13 mouse cellular contexts compared by ENCODE assay signal in genomic region chr5:16894161-16894560, GRCm38 (mm10).
A peak's percentile ranks its signal among the peaks of the same experiment; 100 is the strongest.
DNase-seq lines count a peak whose midpoint lies in the region; ATAC-seq and TF ChIP-seq lines count a peak whose summit lies in the region.
"Had no signal": no experiment of that assay in that cellular context is flagged by ENCODE, and none has a peak within 500 bp of the region (broad histone marks: within the 10 kb centered on the region; RNA-seq: fewer than 3 reads in every experiment).

No protein-coding gene starts in this region.

- no peaks in the 10 kb centered on the region for H3K27me3 ChIP-seq in kidney, postnatal 0 days (ENCODE audit: insufficient read depth, low read length)
- H3K27me3 ChIP-seq in kidney, adult 2 months (replicated peaks; ENCODE audit: control insufficient read depth, insufficient read depth, low read length) = no peaks in the 10 kb centered on the region
- H3K27me3 ChIP-seq in midbrain, embryonic 14.5 days (ENCODE audit: control insufficient read depth, insufficient read depth, low read length) = no peaks in the 10 kb centered on the region
- H3K27me3 ChIP-seq in midbrain, embryonic 16.5 days (ENCODE audit: control insufficient read depth, insufficient read depth, low read depth, low read length) = no peaks in the 10 kb centered on the region
- no peaks in the 10 kb centered on the region for H3K27me3 ChIP-seq in stomach, postnatal 0 days (ENCODE audit: control insufficient read depth, insufficient read depth, low read length)
- H3K27me3 ChIP-seq in forebrain, embryonic 10.5 days (ENCODE audit: poor library complexity, severe bottlenecking) = no peaks in the 10 kb centered on the region
- H3K27me3 ChIP-seq: liver, embryonic 13.5 days; neural tube, embryonic 12.5 days; stomach, embryonic 15.5 days had no signal

- ATAC-seq in kidney, postnatal 0 days (replicated peaks; ENCODE audit: low FRiP score, low read depth) = no peak
- no peak for ATAC-seq in midbrain, embryonic 14.5 days (ENCODE audit: low FRiP score, low TSS enrichment)
- ATAC-seq in midbrain, embryonic 16.5 days = no peak
- ATAC-seq in stomach, postnatal 0 days (ENCODE audit: low FRiP score, low TSS enrichment) = no peak

- peak; percentile 45 for TF ChIP-seq CTCF in kidney, postnatal 0 days (IDR thresholded peaks at IDR 0.05; ENCODE audit: low read depth)
- no peak for TF ChIP-seq CTCF in kidney, adult 2 months (conservative IDR thresholded peaks at IDR 0.05; ENCODE audit: insufficient read depth, insufficient read length, low read depth, low read length)
- peak; percentile 48 for TF ChIP-seq CTCF in stomach, postnatal 0 days (IDR thresholded peaks at IDR 0.05; ENCODE audit: low read depth)

- no peak overlapping the region for H3K4me2 ChIP-seq in kidney, postnatal 0 days (ENCODE audit: low read length)
- no peak overlapping the region for H3K4me2 ChIP-seq in midbrain, embryonic 14.5 days (ENCODE audit: low read length)
- H3K4me2 ChIP-seq in midbrain, embryonic 16.5 days (ENCODE audit: low read length) = no peak overlapping the region
- no peak overlapping the region for H3K4me2 ChIP-seq in stomach, postnatal 0 days (replicated peaks; ENCODE audit: low read depth)
- H3K4me2 ChIP-seq: liver, embryonic 13.5 days; neural tube, embryonic 12.5 days; stomach, embryonic 15.5 days had no signal

- no peak for TF ChIP-seq EP300 in stomach, postnatal 0 days (optimal IDR thresholded peaks at IDR 0.05)

- no peak overlapping the region for H3K9ac ChIP-seq in kidney, postnatal 0 days (ENCODE audit: low read depth, low read length)
- no peak overlapping the region for H3K9ac ChIP-seq in midbrain, embryonic 14.5 days (replicated peaks; ENCODE audit: low read length)
- no peak overlapping the region for H3K9ac ChIP-seq in midbrain, embryonic 16.5 days (ENCODE audit: low read depth, low read length)
- no peak overlapping the region for H3K9ac ChIP-seq in stomach, postnatal 0 days (ENCODE audit: low read length)
- H3K9ac ChIP-seq: liver, embryonic 13.5 days; neural tube, embryonic 12.5 days; stomach, embryonic 15.5 days had no signal

- H3K4me1 ChIP-seq in kidney, postnatal 0 days (replicated peaks; ENCODE audit: insufficient read depth, low read length) = no peaks in the 10 kb centered on the region
- H3K4me1 ChIP-seq in kidney, adult 2 months (ENCODE audit: control insufficient read depth, insufficient read depth, low read length) = no peaks in the 10 kb centered on the region
- H3K4me1 ChIP-seq in midbrain, embryonic 14.5 days (ENCODE audit: control insufficient read depth, insufficient read depth, low read length) = no peaks in the 10 kb centered on the region
- H3K4me1 ChIP-seq in midbrain, embryonic 16.5 days (ENCODE audit: control insufficient read depth, insufficient read depth, low read length) = no peaks in the 10 kb centered on the region
- no peaks in the 10 kb centered on the region for H3K4me1 ChIP-seq in stomach, postnatal 0 days (replicated peaks; ENCODE audit: control insufficient read depth, insufficient read depth)
- H3K4me1 ChIP-seq in forebrain, embryonic 10.5 days = no peaks in the 10 kb centered on the region
- H3K4me1 ChIP-seq: liver, embryonic 13.5 days; neural tube, embryonic 12.5 days; stomach, embryonic 15.5 days had no signal

- TF ChIP-seq POLR2A in kidney, adult 2 months (IDR thresholded peaks at IDR 0.05; ENCODE audit: low read depth, low read length) = no peak

- DNase-seq in cerebellum, postnatal 10 days = peak; percentile 7 to 13
- DNase-seq in cerebellum, adult 11 months = no peak
- peak; percentile 16 for DNase-seq in kidney, postnatal 0 days (ENCODE audit: low spot score)
- no peak for DNase-seq in kidney, adult 2 months
- DNase-seq in midbrain, embryonic 14.5 days = peak; percentile 62
- DNase-seq in stomach, postnatal 0 days (ENCODE audit: low spot score) = no peak
- DNase-seq in forebrain, embryonic 10.5 days (ENCODE audit: extremely low spot score, low spot score) = no peak
- DNase-seq: B cell, adult 2 months; cerebellum, adult 9-10 months; liver, embryonic 13.5 days had no signal

- H3K27ac ChIP-seq in kidney, postnatal 0 days = no peak overlapping the region
- no peak overlapping the region for H3K27ac ChIP-seq in kidney, adult 2 months (ENCODE audit: insufficient read depth, low read depth, low read length)
- no peak overlapping the region for H3K27ac ChIP-seq in midbrain, embryonic 14.5 days (replicated peaks; ENCODE audit: low read depth, low read length)
- no peak overlapping the region for H3K27ac ChIP-seq in midbrain, embryonic 16.5 days (ENCODE audit: low read length)
- H3K27ac ChIP-seq in stomach, postnatal 0 days (replicated peaks) = no peak overlapping the region
- no peak overlapping the region for H3K27ac ChIP-seq in forebrain, embryonic 10.5 days
- H3K27ac ChIP-seq: liver, embryonic 13.5 days; neural tube, embryonic 12.5 days; stomach, embryonic 15.5 days had no signal

- WGBS in kidney, postnatal 0 days = 15% methylated on average over 1 of the region's 1 CpGs
- 7% methylated on average over 1 of the region's 1 CpGs for WGBS in kidney, adult 2 months
- 22% methylated on average over 1 of the region's 1 CpGs for WGBS in midbrain, embryonic 14.5 days
- 11% methylated on average over 1 of the region's 1 CpGs for WGBS in midbrain, embryonic 16.5 days
- WGBS in stomach, postnatal 0 days = 11% methylated on average over 1 of the region's 1 CpGs
- WGBS in forebrain, embryonic 10.5 days = 15% methylated on average over 1 of the region's 1 CpGs

- no peaks in the 10 kb centered on the region for H3K36me3 ChIP-seq in kidney, postnatal 0 days (ENCODE audit: insufficient read depth, low read length)
- no peaks in the 10 kb centered on the region for H3K36me3 ChIP-seq in kidney, adult 2 months (ENCODE audit: control insufficient read depth, insufficient read depth, low read length)
- no peaks in the 10 kb centered on the region for H3K36me3 ChIP-seq in midbrain, embryonic 14.5 days (ENCODE audit: control insufficient read depth, insufficient read depth, low read length)
- H3K36me3 ChIP-seq in midbrain, embryonic 16.5 days (ENCODE audit: control insufficient read depth, insufficient read depth, low read length) = no peaks in the 10 kb centered on the region
- no peaks in the 10 kb centered on the region for H3K36me3 ChIP-seq in stomach, postnatal 0 days (ENCODE audit: control insufficient read depth, insufficient read depth, low read length)
- no peaks in the 10 kb centered on the region for H3K36me3 ChIP-seq in forebrain, embryonic 10.5 days (replicated peaks)
- H3K36me3 ChIP-seq: liver, embryonic 13.5 days; neural tube, embryonic 12.5 days; stomach, embryonic 15.5 days had no signal

- no peaks in the 10 kb centered on the region for H3K9me3 ChIP-seq in kidney, postnatal 0 days (replicated peaks; ENCODE audit: low read length)
- no peaks in the 10 kb centered on the region for H3K9me3 ChIP-seq in midbrain, embryonic 14.5 days (ENCODE audit: control insufficient read depth, low read length)
- H3K9me3 ChIP-seq in midbrain, embryonic 16.5 days (replicated peaks; ENCODE audit: control insufficient read depth, low read length, poor library complexity, severe bottlenecking) = no peaks in the 10 kb centered on the region
- no peaks in the 10 kb centered on the region for H3K9me3 ChIP-seq in stomach, postnatal 0 days (ENCODE audit: control insufficient read depth, low read length)
- H3K9me3 ChIP-seq in forebrain, embryonic 10.5 days = no peaks in the 10 kb centered on the region
- H3K9me3 ChIP-seq: liver, embryonic 13.5 days; neural tube, embryonic 12.5 days; stomach, embryonic 15.5 days had no signal

- H3K4me3 ChIP-seq in kidney, postnatal 0 days (replicated peaks; ENCODE audit: low read depth, low read length) = no peak overlapping the region
- no peak overlapping the region for H3K4me3 ChIP-seq in kidney, adult 2 months (ENCODE audit: insufficient read depth, low read depth, low read length)
- no peak overlapping the region for H3K4me3 ChIP-seq in midbrain, embryonic 14.5 days (replicated peaks; ENCODE audit: low read depth, low read length)
- H3K4me3 ChIP-seq in midbrain, embryonic 16.5 days (ENCODE audit: low read depth, low read length) = no peak overlapping the region
- H3K4me3 ChIP-seq in stomach, postnatal 0 days (ENCODE audit: low read depth, low read length) = no peak overlapping the region
- no peak overlapping the region for H3K4me3 ChIP-seq in forebrain, embryonic 10.5 days
- H3K4me3 ChIP-seq: liver, embryonic 13.5 days; neural tube, embryonic 12.5 days; stomach, embryonic 15.5 days had no signal

Comparison
In these comparisons a context has a peak if more than half of its experiments do, and no peak if none do; other contexts are left out.
1. DNase-seq: peak in cerebellum, postnatal 10 days (2 of 2), kidney, postnatal 0 days (single experiment) and midbrain, embryonic 14.5 days (single experiment); none in cerebellum, adult 11 months (single experiment), kidney, adult 2 months (single experiment), stomach, postnatal 0 days (single experiment) and forebrain, embryonic 10.5 days (single experiment).